Mouse (Mus musculus): Measurements from ENCODE around the gene Wnt8b. TPM values are rescaled to one million over a fixed set of nuclear protein-coding genes. Genes with fewer than 3 reads are reported as not detected.

Wnt8b gene
- total RNA-seq (2014; rRNA removed; ENCODE audit: low replicate concordance) (0.27 TPM in 1 of 2 replicates, not detected in the other), polyA plus RNA-seq (2015; fragmentation: Nextera tagmentation; extraction: Ambion mirVana) (not detected in 2 replicates)

DNA sequence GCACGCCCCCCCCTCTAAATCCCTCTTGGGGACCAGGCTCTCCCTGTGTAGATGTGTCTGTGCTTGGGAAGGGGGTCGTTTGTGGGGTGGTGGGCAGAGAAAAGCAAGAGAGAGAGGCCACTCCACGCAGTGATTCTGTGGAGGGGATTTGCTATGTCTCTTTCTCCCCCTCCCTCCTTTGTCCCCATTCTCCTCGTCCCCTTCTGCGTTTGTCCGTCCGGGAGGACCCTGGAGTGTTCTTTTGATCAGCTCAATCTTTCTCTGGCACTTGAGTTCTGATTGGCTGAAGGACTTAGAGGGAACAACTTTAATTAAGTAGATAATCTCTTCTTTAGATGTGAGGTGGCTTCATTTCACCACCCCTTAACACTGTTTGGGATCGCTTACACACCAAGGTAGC lies at the start of gene Wnt8b:
Gene Wnt8b (plus strand): TSS at position 345 of the 400 bp plus-strand sequence.
- Histone ChIP-seq H3K9ac (replicated peaks; ENCODE audit: low read depth, low read length) (no peak within 1 kb of the TSS), H3K27me3 (ENCODE audit: control insufficient read depth, insufficient read depth, low read length) (peaks cover 13% of the 10 kb centered on the region; the same call in 1 of the 2 replicates), H3K4me3 (ENCODE audit: low read depth, low read length) (no peak within 1 kb of the TSS), H3K36me3 (replicated peaks; ENCODE audit: control insufficient read depth, insufficient read depth, low read length) (no peaks in the 10 kb centered on the region), H3K27ac (ENCODE audit: low read depth) (no peak within 1 kb of the TSS), H3K4me1 (ENCODE audit: control insufficient read depth, insufficient read depth) (no peaks in the 10 kb centered on the region), H3K4me2 (ENCODE audit: low read depth, low read length) (no peak within 1 kb of the TSS), H3K9me3 (replicated peaks; ENCODE audit: control insufficient read depth, low read length) (no peaks in the 10 kb centered on the region)
- WGBS, result 44% methylated on average over 8 of the region's 8 CpGs
- no peak for ATAC-seq (ENCODE audit: insufficient read depth, low read depth)
- TF ChIP-seq CTCF (IDR thresholded peaks at IDR 0.05; ENCODE audit: low read depth) (no peak), EP300 (IDR thresholded peaks at IDR 0.05; ENCODE audit: low read depth) (no peak)
- no peak for DNase-seq (ENCODE audit: low spot score)

DNA sequence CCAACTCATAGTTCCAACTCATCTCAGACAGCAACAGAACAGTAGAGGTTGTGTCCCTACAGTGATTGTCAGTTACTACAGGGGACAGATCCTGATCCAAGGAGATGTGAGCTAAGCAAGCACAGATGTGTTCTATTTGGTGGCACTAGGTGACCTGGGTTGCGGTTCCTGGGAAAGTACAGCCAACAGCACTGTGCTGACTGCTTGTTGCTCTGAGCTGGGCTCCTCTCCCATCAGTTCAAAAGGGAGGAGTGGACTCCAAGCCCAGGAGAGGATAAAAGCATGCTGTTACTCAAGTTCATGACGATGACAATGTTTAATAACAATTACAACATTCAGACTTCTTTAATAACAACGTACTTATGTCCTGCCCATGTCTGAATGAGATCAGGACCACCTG lies 47.5 kb upstream of the Wnt8b start:
- Histone ChIP-seq H3K27ac (ENCODE audit: low read depth) (no peak overlapping the region), H3K9me3 (replicated peaks; ENCODE audit: control insufficient read depth, low read length) (no peaks in the 10 kb centered on the region)
- no peak for DNase-seq (ENCODE audit: low spot score)

DNA sequence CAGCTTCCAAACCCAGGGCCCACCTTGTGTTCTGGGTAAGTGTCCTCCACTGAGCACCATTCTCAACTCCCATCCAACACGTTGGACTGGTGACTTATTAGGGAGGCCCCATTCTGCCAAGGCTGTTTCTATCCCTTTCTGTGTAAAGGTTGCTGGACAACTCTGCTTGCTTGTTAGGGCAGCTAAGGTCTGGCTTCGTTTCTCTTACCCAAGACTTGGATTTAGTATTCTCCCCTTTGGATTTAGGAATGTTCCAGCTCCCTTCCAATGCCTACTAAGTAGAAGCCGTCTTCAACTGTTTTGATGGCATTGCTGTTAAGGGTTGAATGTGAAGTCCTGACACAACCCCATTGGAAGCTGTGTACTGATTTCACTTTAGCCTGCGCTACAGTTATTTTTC lies 45.3 kb upstream of the Wnt8b start:
- no peak overlapping the region for H3K4me2 ChIP-seq (ENCODE audit: low read depth, low read length)
- no peak for TF ChIP-seq CTCF (IDR thresholded peaks at IDR 0.05; ENCODE audit: low read depth)
- no peaks in the 10 kb centered on the region for H3K9me3 ChIP-seq (replicated peaks; ENCODE audit: control insufficient read depth, low read length)

More for the DNA sequence above, 47.5 kb upstream of the Wnt8b start:
- Histone ChIP-seq H3K27me3 (ENCODE audit: control insufficient read depth, insufficient read depth, low read length) (0 out of 2 replicates have a peak, but pooled peaks cover 2% of the 10 kb centered on the region), H3K9ac (replicated peaks; ENCODE audit: low read depth, low read length) (no peak overlapping the region), H3K4me2 (ENCODE audit: low read depth, low read length) (no peak overlapping the region), H3K4me3 (ENCODE audit: low read depth, low read length) (no peak overlapping the region), H3K36me3 (replicated peaks; ENCODE audit: control insufficient read depth, insufficient read depth, low read length) (no peaks in the 10 kb centered on the region), H3K4me1 (ENCODE audit: control insufficient read depth, insufficient read depth) (no peaks in the 10 kb centered on the region)
- no peak for ATAC-seq (ENCODE audit: insufficient read depth, low read depth)
- 76% methylated on average over 3 of the region's 3 CpGs for WGBS
- TF ChIP-seq CTCF (IDR thresholded peaks at IDR 0.05; ENCODE audit: low read depth) (no peak), EP300 (IDR thresholded peaks at IDR 0.05; ENCODE audit: low read depth) (no peak)

DNA sequence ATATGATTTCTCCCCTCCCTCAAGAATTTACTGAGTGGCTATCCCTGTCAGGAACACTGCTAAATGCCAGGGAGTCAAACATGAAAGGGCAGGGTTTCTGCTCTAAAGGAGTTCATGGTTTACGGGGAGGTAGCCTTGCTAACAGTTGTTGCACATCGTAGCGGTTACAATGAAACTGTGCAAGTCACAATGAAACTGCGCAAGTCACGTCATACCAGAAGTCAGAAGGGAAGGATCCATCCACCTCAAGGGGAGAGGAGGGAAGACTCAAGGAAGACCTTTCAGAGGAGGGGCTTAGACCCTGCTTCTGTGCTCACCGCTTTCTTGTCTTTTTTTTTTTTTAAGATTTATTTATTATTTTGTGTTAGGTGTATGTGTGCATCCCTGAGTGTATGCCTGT lies 38.4 kb upstream of the Wnt8b start:
- H3K27me3 ChIP-seq (ENCODE audit: control insufficient read depth, insufficient read depth, low read length), result no peaks in the 10 kb centered on the region
- WGBS, result 80% methylated on average over 6 of the region's 6 CpGs
- no peak for DNase-seq (ENCODE audit: low spot score)
- H3K9ac ChIP-seq (replicated peaks; ENCODE audit: low read depth, low read length), result no peak overlapping the region
- no peak overlapping the region for H3K27ac ChIP-seq (ENCODE audit: low read depth)
- H3K9me3 ChIP-seq (replicated peaks; ENCODE audit: control insufficient read depth, low read length), result no peaks in the 10 kb centered on the region
- H3K4me3 ChIP-seq (ENCODE audit: low read depth, low read length), result no peak overlapping the region
- H3K4me2 ChIP-seq (ENCODE audit: low read depth, low read length), result no peak overlapping the region
- H3K36me3 ChIP-seq (replicated peaks; ENCODE audit: control insufficient read depth, insufficient read depth, low read length), result no peaks in the 10 kb centered on the region
- TF ChIP-seq CTCF (IDR thresholded peaks at IDR 0.05; ENCODE audit: low read depth), result no peak
- no peak for TF ChIP-seq EP300 (IDR thresholded peaks at IDR 0.05; ENCODE audit: low read depth)
- H3K4me1 ChIP-seq (ENCODE audit: control insufficient read depth, insufficient read depth), result no peaks in the 10 kb centered on the region
- ATAC-seq (ENCODE audit: insufficient read depth, low read depth), result no peak

More for the DNA sequence above, 45.3 kb upstream of the Wnt8b start:
- Histone ChIP-seq H3K4me1 (ENCODE audit: control insufficient read depth, insufficient read depth) (no peaks in the 10 kb centered on the region), H3K36me3 (replicated peaks; ENCODE audit: control insufficient read depth, insufficient read depth, low read length) (no peaks in the 10 kb centered on the region), H3K27ac (ENCODE audit: low read depth) (no peak overlapping the region), H3K4me3 (ENCODE audit: low read depth, low read length) (no peak overlapping the region), H3K27me3 (ENCODE audit: control insufficient read depth, insufficient read depth, low read length) (0 out of 2 replicates have a peak, but pooled peaks cover 2% of the 10 kb centered on the region), H3K9ac (replicated peaks; ENCODE audit: low read depth, low read length) (no peak overlapping the region)
- no peak for DNase-seq (ENCODE audit: low spot score)
- WGBS, result 70% methylated on average over 4 of the region's 4 CpGs
- ATAC-seq (ENCODE audit: insufficient read depth, low read depth), result no peak

DNA sequence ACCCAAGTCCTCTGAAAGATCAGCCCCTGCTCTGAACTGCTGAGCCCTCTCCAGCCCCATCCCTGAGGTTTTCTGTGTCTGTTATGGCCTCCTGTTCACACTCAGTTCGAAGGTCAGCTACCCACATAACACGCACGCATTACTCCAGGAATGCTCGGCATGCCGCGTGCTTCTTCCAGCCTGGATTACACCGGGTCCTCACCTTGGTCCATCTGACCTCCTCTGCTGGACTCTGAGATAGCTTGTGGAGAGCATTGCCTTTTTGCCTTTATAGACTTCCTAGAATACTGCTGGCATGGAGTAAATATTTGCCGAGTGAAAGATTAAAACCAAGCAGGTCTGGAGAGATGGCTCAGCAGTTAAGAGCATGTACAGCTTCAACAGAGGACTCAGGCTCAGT lies 37.9 kb upstream of the Wnt8b start:
- Histone ChIP-seq H3K36me3 (replicated peaks; ENCODE audit: control insufficient read depth, insufficient read depth, low read length) (no peaks in the 10 kb centered on the region), H3K9ac (replicated peaks; ENCODE audit: low read depth, low read length) (no peak overlapping the region), H3K4me1 (ENCODE audit: control insufficient read depth, insufficient read depth) (no peaks in the 10 kb centered on the region), H3K4me3 (ENCODE audit: low read depth, low read length) (no peak overlapping the region), H3K4me2 (ENCODE audit: low read depth, low read length) (no peak overlapping the region), H3K27ac (ENCODE audit: low read depth) (no peak overlapping the region), H3K9me3 (replicated peaks; ENCODE audit: control insufficient read depth, low read length) (no peaks in the 10 kb centered on the region), H3K27me3 (ENCODE audit: control insufficient read depth, insufficient read depth, low read length) (no peaks in the 10 kb centered on the region)
- ATAC-seq (ENCODE audit: insufficient read depth, low read depth) (no peak), DNase-seq (ENCODE audit: low spot score) (no peak)
- 68% methylated on average over 8 of the region's 8 CpGs for WGBS
- no peak for TF ChIP-seq CTCF (IDR thresholded peaks at IDR 0.05; ENCODE audit: low read depth)
- no peak for TF ChIP-seq EP300 (IDR thresholded peaks at IDR 0.05; ENCODE audit: low read depth)

DNA sequence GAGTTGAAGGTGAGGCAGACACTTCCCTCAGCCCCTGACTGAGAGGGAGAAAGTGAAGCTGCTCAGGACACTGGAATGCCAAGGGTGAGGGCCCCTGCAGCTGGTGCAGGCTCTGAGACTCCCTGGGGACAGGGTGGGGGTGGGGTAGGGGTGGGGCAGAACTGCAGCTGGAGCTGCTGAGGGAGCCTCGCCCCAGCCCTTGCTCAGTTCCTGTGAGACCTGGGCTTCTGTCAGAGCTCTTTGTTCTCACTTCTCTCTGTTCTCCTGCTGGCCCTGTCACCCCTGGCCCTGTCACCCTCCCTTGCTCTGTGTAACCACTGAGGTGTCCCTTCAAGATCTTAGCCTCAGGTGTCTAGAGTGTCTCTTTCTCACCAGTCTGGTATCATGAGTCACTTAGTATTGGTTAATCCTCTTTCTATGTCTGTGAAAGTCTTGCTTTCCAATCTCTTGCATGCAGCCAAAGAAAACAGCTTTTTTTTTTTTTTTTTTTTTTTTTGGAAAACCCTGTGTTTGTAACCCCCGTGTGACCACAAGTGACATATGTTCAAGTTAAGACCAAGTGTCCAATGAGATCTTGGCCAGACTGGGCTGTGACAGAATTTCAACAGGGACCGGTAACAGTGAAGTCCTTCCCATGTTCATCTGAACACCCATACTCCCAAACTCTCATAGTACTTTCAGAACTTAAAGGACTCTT lies 35.8 kb upstream of the Wnt8b start:
- Histone ChIP-seq H3K9me3 (replicated peaks; ENCODE audit: control insufficient read depth, low read length) (no peaks in the 10 kb centered on the region), H3K4me3 (ENCODE audit: low read depth, low read length) (no peak overlapping the region), H3K27ac (ENCODE audit: low read depth) (no peak overlapping the region), H3K9ac (replicated peaks; ENCODE audit: low read depth, low read length) (no peak overlapping the region), H3K36me3 (replicated peaks; ENCODE audit: control insufficient read depth, insufficient read depth, low read length) (no peaks in the 10 kb centered on the region), H3K4me1 (ENCODE audit: control insufficient read depth, insufficient read depth) (no peaks in the 10 kb centered on the region), H3K4me2 (ENCODE audit: low read depth, low read length) (no peak overlapping the region), H3K27me3 (ENCODE audit: control insufficient read depth, insufficient read depth, low read length) (no peaks in the 10 kb centered on the region)
- DNase-seq (ENCODE audit: low spot score), result no peak
- no peak for ATAC-seq (ENCODE audit: insufficient read depth, low read depth)
- 47% methylated on average over 3 of the region's 3 CpGs for WGBS
- TF ChIP-seq CTCF (IDR thresholded peaks at IDR 0.05; ENCODE audit: low read depth), result no peak
- no peak for TF ChIP-seq EP300 (IDR thresholded peaks at IDR 0.05; ENCODE audit: low read depth)
